Mouse (Mus musculus) liver, embryonic 14.5 days (tissue): ENCODE results near the gene Arhgef7. TPM values are rescaled to one million over a fixed set of nuclear protein-coding genes. Genes with fewer than 3 reads are reported as not detected.
"Not testable (repeated sequence)": the region's sequence is repeated elsewhere in the genome, so short reads cannot be mapped to it uniquely, and the experiment has no call there.

Source experiments
- ATAC-seq: fragments of 200-750 bp; cut with Nextera tagmentation; 2 replicates; pipeline ENCODE4 v1.8.0; 2017; ENCODE audit warnings: moderate number of reproducible peaks, mild to moderate bottlenecking, moderate library complexity; ENCODE audit not compliant: insufficient read depth
- DNase-seq, 3 experiments: peaks; one replicate each; pipeline ENCODE4 v3.0.0-alpha.2; 2012 to 2013; ENCODE audit warnings: low read depth in 3 of 3, low spot score in 3 of 3
- H3K27ac ChIP-seq: fragments of 300-500 bp; sonication (generic); 2 replicates; pipeline ENCODE4 v1.5.1; 2014; ENCODE audit warnings: moderate library complexity, mild to moderate bottlenecking, control low read depth, inconsistent platforms
- H3K27me3 ChIP-seq: fragments of 300-500 bp; sonication (generic); 2 replicates; pipeline ENCODE4 v1.6.1; 2014; ENCODE audit warnings: mild to moderate bottlenecking, low read length, moderate library complexity; ENCODE audit not compliant: control insufficient read depth, insufficient read depth
- H3K36me3 ChIP-seq: fragments of 300-500 bp; sonication (generic); replicated peaks from 2 replicates; pipeline ENCODE4 v1.6.1; 2014; ENCODE audit warnings: low read depth; ENCODE audit not compliant: control insufficient read depth, insufficient read depth
- H3K4me1 ChIP-seq, 2 experiments: fragments of 200-500 bp in 1 of 2; fragments of 300-500 bp in 1 of 2; sonication (generic) in 1 of 2; replicated peaks; 2 replicates each; pipeline ENCODE4 v1.6.1; 2012 to 2014; ENCODE audit warnings: antibody characterized with exemption in 1 of 2, inconsistent platforms in 1 of 2, low read length in 1 of 2; ENCODE audit not compliant: control insufficient read depth in 2 of 2, insufficient read depth in 2 of 2
- H3K4me2 ChIP-seq: fragments of 300-500 bp; sonication (generic); 2 replicates; pipeline ENCODE4 v1.6.1; 2014; ENCODE audit warnings: low read depth, mild to moderate bottlenecking, control low read depth, moderate library complexity
- H3K4me3 ChIP-seq, 2 experiments: fragments of 200-500 bp in 1 of 2; fragments of 300-500 bp in 1 of 2; sonication (generic) in 1 of 2; 2 replicates each; pipeline ENCODE4 v1.5.1; 2012 to 2014; ENCODE audit warnings: low read depth in 2 of 2, low read length in 2 of 2, mild to moderate bottlenecking in 2 of 2, control low read depth in 1 of 2, inconsistent platforms in 1 of 2, moderate library complexity in 1 of 2; ENCODE audit not compliant: insufficient read depth in 1 of 2
- H3K9ac ChIP-seq: fragments of 300-500 bp; sonication (generic); replicated peaks from 2 replicates; pipeline ENCODE4 v1.6.1; 2014; ENCODE audit warnings: mild to moderate bottlenecking, control low read depth, moderate library complexity
- H3K9me3 ChIP-seq: fragments of 300-500 bp; sonication (generic); 2 replicates; pipeline ENCODE4 v1.6.1; 2016; ENCODE audit warnings: low read length, mixed read lengths; ENCODE audit not compliant: control insufficient read depth
- CTCF ChIP-seq: IDR thresholded peaks from 2 replicates; pipeline ENCODE4 v1.5.1; 2016; ENCODE audit warnings: antibody characterized with exemption, low read depth, control low read depth
- EP300 ChIP-seq: IDR thresholded peaks from 2 replicates; pipeline ENCODE4 v1.6.1; 2016; ENCODE audit warnings: antibody characterized with exemption, low read depth
- WGBS: fragments of 180-500 bp; shearing (Covaris S2); extraction: QIAGEN DNeasy Blood & Tissue Kit; methylation state at CpG from one replicate; pipeline ENCODE4 v1.1.7; 2014; ENCODE audit not compliant: insufficient replicate concordance; 5-methylcytosine and 5-hydroxymethylcytosine counted together
- polyA plus RNA-seq, 2 experiments: library from polyadenylated mRNA; depleted of rRNA in 1 of 2; stranded (reverse) in 1 of 2; unstranded in 1 of 2; fragments of >200 nt; fragmentation: Nextera tagmentation in 1 of 2; extraction: Ambion mirVana in 1 of 2; gene quantifications; 2 replicates each; pipeline versions ENCODE4 v1.2.1 to v1.2.3; 2012 to 2014

The Arhgef7 gene
- polyA plus RNA-seq, 2 experiments, result 6.5 to 7.0 TPM

DNA sequence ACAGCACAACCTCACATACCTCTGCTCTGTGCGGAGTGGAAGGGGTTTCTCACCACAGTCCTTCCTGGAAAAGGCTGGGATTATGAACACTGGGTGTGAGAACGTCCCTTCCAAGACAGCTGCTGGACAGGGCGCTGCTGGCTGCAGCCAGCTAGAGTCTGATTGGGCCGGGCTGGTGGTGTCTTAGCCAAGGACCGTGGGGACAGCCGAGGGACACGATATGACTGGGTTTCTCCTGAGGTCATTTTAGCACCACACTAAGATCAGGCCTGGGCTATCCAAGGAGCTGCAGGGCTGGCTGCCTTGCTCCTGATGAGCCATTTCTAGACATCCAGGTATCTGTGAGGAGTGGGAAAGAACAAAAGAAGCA lies 116.8 kb downstream of the Arhgef7 start:
- Histone ChIP-seq H3K4me2 (no peak overlapping the region), H3K27me3 (no peaks in the 10 kb centered on the region), H3K36me3 (no peaks in the 10 kb centered on the region), H3K9me3 (no peaks in the 10 kb centered on the region), H3K9ac (no peak overlapping the region), H3K4me1 (no peaks in the 10 kb centered on the region), H3K27ac (no peak overlapping the region), H3K4me3 (no peak overlapping the region)
- no peak for DNase-seq
- WGBS, result 69% methylated on average over 7 of the region's 7 CpGs
- ATAC-seq, result no peak
- TF ChIP-seq EP300 (no peak), CTCF (no peak)

GRCm38 (mm10) chr8:11846807-11847206 lies 119.3 kb downstream of the Arhgef7 start:
- 65% methylated on average over 6 of the region's 6 CpGs for WGBS

GRCm38 (mm10) chr8:11867832-11868231 lies 140.3 kb downstream of the Arhgef7 start:
- no peaks in the 10 kb centered on the region for H3K36me3 ChIP-seq
- no peaks in the 10 kb centered on the region for H3K27me3 ChIP-seq
- no peaks in the 10 kb centered on the region for H3K9me3 ChIP-seq
- no peak overlapping the region for H3K4me2 ChIP-seq
- no peak overlapping the region for H3K9ac ChIP-seq
- no peak overlapping the region for H3K4me3 ChIP-seq
- ATAC-seq (no peak), DNase-seq (no peak)
- no peak overlapping the region for H3K27ac ChIP-seq
- no peaks in the 10 kb centered on the region for H3K4me1 ChIP-seq
- TF ChIP-seq CTCF, result peak; percentile 68
- no peak for TF ChIP-seq EP300

More at GRCm38 (mm10) chr8:11846807-11847206, 119.3 kb downstream of the Arhgef7 start:
- Histone ChIP-seq H3K36me3 (no peaks in the 10 kb centered on the region), H3K4me3 (no peak overlapping the region), H3K4me2 (no peak overlapping the region), H3K27me3 (no peaks in the 10 kb centered on the region), H3K9me3 (no peaks in the 10 kb centered on the region), H3K27ac (no peak overlapping the region), H3K4me1 (no peaks in the 10 kb centered on the region), H3K9ac (no peak overlapping the region)
- no peak for TF ChIP-seq CTCF
- TF ChIP-seq EP300, result no peak
- ATAC-seq, result no peak
- DNase-seq, result no peak

DNA sequence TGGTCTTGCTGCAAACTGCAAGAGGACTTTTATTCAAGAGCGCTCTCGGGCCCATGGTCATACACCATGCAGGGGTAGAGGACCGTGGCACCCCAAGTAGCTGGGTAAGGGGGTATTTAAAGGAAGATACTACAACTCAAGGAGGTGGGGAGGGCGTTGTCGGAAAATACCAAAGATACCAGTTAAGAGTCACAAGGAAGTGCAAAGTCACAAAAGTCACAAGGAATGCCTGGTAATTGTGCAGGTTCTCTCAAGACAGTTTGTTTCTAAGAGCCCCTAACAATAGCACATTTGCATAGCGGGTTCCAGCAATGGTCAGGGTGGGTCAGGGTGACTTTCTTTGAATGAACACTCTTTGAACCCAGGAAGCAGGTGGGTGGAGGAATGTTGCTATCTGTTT lies 146.7 kb downstream of the Arhgef7 start:
- not testable (repeated sequence) for H3K4me3 ChIP-seq, H3K4me1 ChIP-seq, H3K27me3 ChIP-seq, H3K27ac ChIP-seq, H3K36me3 ChIP-seq, H3K9ac ChIP-seq, H3K4me2 ChIP-seq, DNase-seq, ATAC-seq, H3K9me3 ChIP-seq
- 75% methylated on average over 6 of the region's 6 CpGs for WGBS

- no peak overlapping the region for H3K27ac ChIP-seq
- TF ChIP-seq CTCF (no peak), EP300 (no peak)
- no peak overlapping the region for H3K4me2 ChIP-seq
- no peaks in the 10 kb centered on the region for H3K36me3 ChIP-seq
- no peaks in the 10 kb centered on the region for H3K9me3 ChIP-seq
- DNase-seq (no peak), ATAC-seq (no peak)
- WGBS, result 73% methylated on average over 3 of the region's 3 CpGs
- H3K9ac ChIP-seq, result no peak overlapping the region
- H3K27me3 ChIP-seq, result no peaks in the 10 kb centered on the region
- H3K4me1 ChIP-seq, result no peaks in the 10 kb centered on the region
- H3K4me3 ChIP-seq, result no peak overlapping the region
Observed at GRCm38 (mm10) chr8:11884646-11885045, 157.1 kb downstream of the Arhgef7 start.

Other genes starting within 250 kb of the Arhgef7 start
- 2.7 and 2.8 TPM in 2 replicates for gene Rab20, start 249.0 kb upstream of the Arhgef7 start, polyA plus RNA-seq (2012; rRNA removed)
- 2.9 and 3.1 TPM in 2 replicates for gene Rab20, start 249.0 kb upstream of the Arhgef7 start, polyA plus RNA-seq (2014; fragmentation: Nextera tagmentation; extraction: Ambion mirVana)
- gene Naxd, start 230.2 kb upstream of the Arhgef7 start, polyA plus RNA-seq (2012; rRNA removed), result 26.9 and 29.8 TPM in 2 replicates
- gene Naxd, start 230.2 kb upstream of the Arhgef7 start, polyA plus RNA-seq (2014; fragmentation: Nextera tagmentation; extraction: Ambion mirVana), result 31.9 and 33.0 TPM in 2 replicates
- gene Cars2, start 176.9 kb upstream of the Arhgef7 start, polyA plus RNA-seq (2012; rRNA removed), result 18.2 and 18.8 TPM in 2 replicates
- gene Cars2, start 176.9 kb upstream of the Arhgef7 start, polyA plus RNA-seq (2014; fragmentation: Nextera tagmentation; extraction: Ambion mirVana), result 15.4 and 15.5 TPM in 2 replicates
- 9.3 and 15.6 TPM in 2 replicates for gene Ing1, start 172.2 kb upstream of the Arhgef7 start, polyA plus RNA-seq (2012; rRNA removed)
- 13.2 and 14.2 TPM in 2 replicates for gene Ing1, start 172.2 kb upstream of the Arhgef7 start, polyA plus RNA-seq (2014; fragmentation: Nextera tagmentation; extraction: Ambion mirVana)
- 24.8 and 25.3 TPM in 2 replicates for gene Ankrd10, start 92.0 kb upstream of the Arhgef7 start, polyA plus RNA-seq (2012; rRNA removed)
- 17.6 and 21.8 TPM in 2 replicates for gene Ankrd10, start 92.0 kb upstream of the Arhgef7 start, polyA plus RNA-seq (2014; fragmentation: Nextera tagmentation; extraction: Ambion mirVana)
- not detected in 2 replicates for gene 1700016D06Rik, start 26.7 kb upstream of the Arhgef7 start, polyA plus RNA-seq (2012; rRNA removed)
- not detected in 2 replicates for gene 1700016D06Rik, start 26.7 kb upstream of the Arhgef7 start, polyA plus RNA-seq (2014; fragmentation: Nextera tagmentation; extraction: Ambion mirVana)
- gene Tex29, start 112.8 kb downstream of the Arhgef7 start, polyA plus RNA-seq (2012; rRNA removed), result not detected in 2 replicates
- gene Tex29, start 112.8 kb downstream of the Arhgef7 start, polyA plus RNA-seq (2014; fragmentation: Nextera tagmentation; extraction: Ambion mirVana), result not detected in 2 replicates